Mouse (Mus musculus): ENCODE results near the gene Olfr970.
"Not testable (repeated sequence)": the region's sequence is repeated elsewhere in the genome, so short reads cannot be mapped to it uniquely, and the experiment has no call there.

Olfr970 gene

DNA sequence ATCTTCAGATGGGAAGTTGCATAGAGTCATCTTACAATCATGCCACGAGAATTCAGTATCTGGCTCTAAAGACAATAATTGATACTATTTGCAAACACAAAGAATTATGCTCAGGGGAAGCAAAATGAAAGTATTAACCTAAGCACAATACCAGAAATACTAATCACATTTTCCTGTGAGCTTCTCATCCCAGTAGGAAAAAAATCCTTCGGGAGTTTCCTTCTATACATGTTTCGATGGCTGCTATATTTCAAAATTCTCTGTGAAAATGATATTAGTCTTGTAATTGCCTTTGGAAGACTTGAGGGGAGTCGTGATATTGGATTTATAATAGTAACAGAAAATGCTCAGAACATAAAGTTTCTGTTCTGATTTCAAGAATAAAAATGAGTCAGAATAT is at the start of gene Olfr970:
Gene Olfr970, plus strand, starts transcription at position 301 of the 400 bp plus-strand sequence.
- DNase-seq (ENCODE audit: low read depth, low spot score) = no peak

DNA sequence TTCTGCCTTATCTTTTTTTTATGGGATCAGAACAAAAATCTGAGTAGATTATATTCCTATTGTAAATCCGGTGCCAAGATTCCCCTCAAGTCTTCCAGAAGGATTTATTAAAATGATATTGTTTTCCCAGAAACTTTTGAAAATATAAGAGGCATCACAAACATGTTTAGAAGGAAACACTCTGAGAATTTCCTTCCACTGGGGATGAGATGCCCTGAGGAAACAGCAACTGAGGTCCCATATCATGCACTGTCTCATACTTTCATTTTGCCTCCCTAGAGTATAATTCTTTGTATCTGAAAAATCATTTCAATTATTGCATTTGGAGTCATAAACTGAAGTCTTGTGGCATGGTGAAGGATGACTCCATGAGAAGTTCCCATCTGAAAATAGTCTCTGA is 25.5 kb upstream of the Olfr970 start, which contains the start of gene Olfr968:
Gene Olfr968, minus strand, starts transcription at position 101 of the 400 bp plus-strand sequence.
- DNase-seq (ENCODE audit: low read depth, low spot score) = no peak

DNA sequence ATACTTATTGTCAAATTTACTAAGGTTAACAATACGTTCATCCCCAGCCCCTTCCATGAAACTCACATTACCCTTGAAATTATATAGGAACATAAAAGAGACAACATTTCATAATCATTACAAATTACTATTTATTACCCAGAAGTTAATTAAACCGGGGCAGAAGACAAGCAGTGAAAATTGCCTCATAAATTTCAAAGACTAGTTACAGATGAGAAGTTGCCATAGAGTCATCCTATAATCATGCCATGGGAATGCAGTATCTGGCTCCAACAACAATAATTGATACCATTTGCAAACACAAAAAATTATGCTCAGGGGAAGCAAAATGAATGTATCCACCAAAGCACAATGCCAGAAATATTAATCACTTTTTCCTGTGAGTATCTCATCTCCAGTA is 18.1 kb upstream of the Olfr970 start, which contains the start of gene Olfr969:
Gene Olfr969, plus strand, starts transcription at position 388 of the 400 bp plus-strand sequence.
- DNase-seq (ENCODE audit: low read depth, low spot score) = no peak

DNA sequence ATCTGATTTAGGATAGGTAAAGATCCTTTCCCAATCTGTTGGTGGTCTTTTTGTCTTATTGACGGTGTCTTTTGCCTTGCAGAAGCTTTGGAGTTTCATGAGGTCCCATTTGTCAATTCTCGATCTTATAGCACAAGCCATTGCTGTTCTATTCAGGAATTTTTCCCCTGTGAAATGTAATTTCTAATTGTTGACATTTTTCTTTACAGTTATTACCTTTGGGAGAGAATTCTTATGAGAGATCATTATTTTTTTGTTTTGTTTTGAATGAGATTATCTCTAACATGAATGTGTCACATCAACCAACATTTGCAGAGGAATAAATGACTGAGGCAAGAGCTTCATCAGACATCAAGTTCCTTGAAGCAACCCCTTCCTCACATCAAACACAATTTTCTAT is 27.9 kb downstream of the Olfr970 start, which contains the start of gene Olfr971:
Gene Olfr971, plus strand, starts transcription at position 301 of the 400 bp plus-strand sequence.
- DNase-seq (ENCODE audit: low read depth, low spot score) = not testable (repeated sequence)

DNA sequence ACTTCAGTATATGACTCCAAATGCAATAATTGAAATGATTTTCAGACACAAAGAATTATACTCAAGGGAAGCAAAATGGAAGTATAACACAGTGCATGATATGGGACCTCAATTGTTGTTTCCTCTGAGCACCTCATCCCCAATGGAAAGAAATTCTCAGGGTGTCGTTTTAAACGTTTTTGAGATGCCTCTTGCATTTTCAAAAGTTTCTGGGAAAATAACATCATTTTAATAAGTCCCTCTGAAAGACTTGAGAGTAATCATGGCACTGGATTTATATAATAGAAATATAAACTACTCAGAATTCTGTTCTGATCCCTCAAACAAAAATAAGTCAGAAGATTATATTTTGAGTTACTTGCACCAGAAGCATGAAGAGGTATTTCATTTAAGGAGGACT is 57.5 kb downstream of the Olfr970 start, which contains the start of gene Olfr972:
Gene Olfr972, plus strand, starts transcription at position 301 of the 400 bp plus-strand sequence.
- DNase-seq (ENCODE audit: low read depth, low spot score) = no peak

Data from ES-CJ7 (cell line).